Mouse (Mus musculus) thymus, adult 2 months (tissue): ENCODE results near the gene Gm5678. TPM values are rescaled to one million over a fixed set of nuclear protein-coding genes. Genes with fewer than 3 reads are reported as not detected.

Experiments
- DNase-seq: peaks from one replicate; pipeline ENCODE4 v3.0.0; 2021
- H3K27ac ChIP-seq: fragments of 200-500 bp; 2 replicates; pipeline ENCODE4 v1.5.1; 2012; ENCODE audit warnings: low read length, control low read depth; ENCODE audit not compliant: control insufficient read depth, insufficient read depth
- H3K27me3 ChIP-seq: fragments of 200-500 bp; 2 replicates; pipeline ENCODE4 v1.6.1; 2012; ENCODE audit warnings: mild to moderate bottlenecking, low read length, moderate library complexity, mixed read lengths; ENCODE audit not compliant: control insufficient read depth, insufficient read depth
- H3K36me3 ChIP-seq: fragments of 200-500 bp; 2 replicates; pipeline ENCODE4 v1.6.1; 2012; ENCODE audit warnings: mild to moderate bottlenecking, low read length, moderate library complexity; ENCODE audit not compliant: control insufficient read depth, insufficient read depth
- H3K4me1 ChIP-seq: fragments of 200-500 bp; replicated peaks from 2 replicates; pipeline ENCODE4 v1.6.1; 2012; ENCODE audit warnings: low read length; ENCODE audit not compliant: control insufficient read depth, insufficient read depth
- H3K4me3 ChIP-seq: fragments of 200-500 bp; 2 replicates; pipeline ENCODE4 v1.5.1; 2012; ENCODE audit warnings: mild to moderate bottlenecking, low read length, control low read depth, moderate library complexity; ENCODE audit not compliant: control insufficient read depth, insufficient read depth
- CTCF ChIP-seq: fragments of 200-500 bp; IDR thresholded peaks from 2 replicates; pipeline ENCODE4 v1.5.1; 2012; ENCODE audit warnings: mild to moderate bottlenecking, control low read depth, low read length, moderate library complexity, borderline replicate concordance; ENCODE audit not compliant: control insufficient read depth, poor library complexity, insufficient read depth; ENCODE audit errors: extremely low read depth
- POLR2A ChIP-seq: fragments of 200-500 bp; IDR thresholded peaks from 2 replicates; pipeline ENCODE4 v1.6.1; 2012; ENCODE audit warnings: mild to moderate bottlenecking, low read length, control low read depth, moderate library complexity; ENCODE audit not compliant: control insufficient read depth, poor library complexity, insufficient read depth; ENCODE audit errors: extremely low read depth
- WGBS: fragments of 180-500 bp; shearing (Covaris S2); methylation state at CpG from one replicate; pipeline ENCODE4 v1.1.7; 2018; 5-methylcytosine and 5-hydroxymethylcytosine counted together
- polyA plus RNA-seq: library from polyadenylated mRNA; depleted of rRNA; stranded (reverse); fragments of >200 nt; gene quantifications from 2 replicates; pipeline ENCODE4 v1.2.3, GENCODE M21; 2012; rRNA removed

The Gm5678 gene
- polyA plus RNA-seq, 1 experiment = not detected

GRCm38 (mm10) chr16:93676376-93676775, 48.5 kb downstream of the Gm5678 start:
- Histone ChIP-seq H3K4me3 (no peak overlapping the region), H3K4me1 (no peaks in the 10 kb centered on the region), H3K36me3 (no peaks in the 10 kb centered on the region), H3K27ac (no peak overlapping the region), H3K27me3 (no peaks in the 10 kb centered on the region)
- 92% methylated on average over 5 of the region's 5 CpGs for WGBS
- no peak for DNase-seq
- TF ChIP-seq POLR2A (no peak), CTCF (no peak)

GRCm38 (mm10) chr16:93678206-93678605, 50.3 kb downstream of the Gm5678 start:
- Histone ChIP-seq H3K4me3 (no peak overlapping the region), H3K27ac (no peak overlapping the region), H3K36me3 (no peaks in the 10 kb centered on the region), H3K27me3 (peaks cover 9% of the 10 kb centered on the region; the same call in 1 of the 2 replicates), H3K4me1 (peaks cover 8% of the 10 kb centered on the region)
- TF ChIP-seq CTCF = no peak
- no peak for TF ChIP-seq POLR2A
- WGBS = 93% methylated on average over 4 of the region's 4 CpGs
- no peak for DNase-seq

- H3K36me3 ChIP-seq = no peaks in the 10 kb centered on the region
- DNase-seq = no peak
- TF ChIP-seq CTCF (no peak), POLR2A (no peak)
- no peak overlapping the region for H3K4me3 ChIP-seq
- peaks cover 16% of the 10 kb centered on the region for H3K4me1 ChIP-seq
- H3K27ac ChIP-seq = no peak overlapping the region
- WGBS = 75% methylated on average over 9 of the region's 9 CpGs
- H3K27me3 ChIP-seq = peaks cover 18% of the 10 kb centered on the region
Observed at GRCm38 (mm10) chr16:93679165-93679564, 51.3 kb downstream of the Gm5678 start.

Other genes starting within 250 kb of the Gm5678 start
- 39.2 and 39.7 TPM in 2 replicates for gene Setd4, start 24.0 kb upstream of the Gm5678 start, polyA plus RNA-seq
- gene Cbr1, start 22.2 kb upstream of the Gm5678 start, polyA plus RNA-seq = 88.0 and 92.0 TPM in 2 replicates
- gene Cbr3, start 55.1 kb downstream of the Gm5678 start, polyA plus RNA-seq = 6.6 and 8.9 TPM in 2 replicates
- gene Dop1b, start 83.8 kb downstream of the Gm5678 start, polyA plus RNA-seq = 59.3 and 60.6 TPM in 2 replicates
- gene Morc3, start 204.0 kb downstream of the Gm5678 start, polyA plus RNA-seq = 16.7 and 17.4 TPM in 2 replicates